Mouse (Mus musculus) inflammation-experienced regulatory T-cells (primary cell): ENCODE results near the gene Pax7. TPM values are rescaled to one million over a fixed set of nuclear protein-coding genes. Genes with fewer than 3 reads are reported as not detected.

Experiments used
- polyA plus RNA-seq, 2 experiments: library from polyadenylated mRNA; unstranded; fragments of 100-300 nt; shearing (Covaris generic); gene quantifications; one replicate each; pipeline ENCODE4 v1.2.1; 2017

The Pax7 gene
- polyA plus RNA-seq, result not detected

GRCm38 (mm10) chr4:139833036-139833634 is at the start of gene Pax7:
Gene Pax7, minus strand, starts transcription at chr4:139833528.

Other genes starting within 250 kb of the Pax7 start
- under 1 TPM in 1 of 2 experiments, not detected in 1; 0.05 TPM for gene Gm21969, start 230.3 kb downstream of the Pax7 start, polyA plus RNA-seq
- 10 to 100 TPM; 14.7 to 35.7 TPM for gene Aldh4a1, start 210.7 kb downstream of the Pax7 start, polyA plus RNA-seq
- not detected for gene Tas1r2, start 180.0 kb downstream of the Pax7 start, polyA plus RNA-seq
- gene Klhdc7a, start 134.5 kb upstream of the Pax7 start, polyA plus RNA-seq, result under 1 TPM; 0.07 to 0.59 TPM